Mouse (Mus musculus) testis, adult 2 months (tissue): ENCODE data around the gene Ksr2.

Experiments
- CTCF ChIP-seq: fragments of 200-500 bp; IDR thresholded peaks from 2 replicates; pipeline ENCODE4 v1.5.1; 2012; ENCODE audit warnings: low read depth, mild to moderate bottlenecking, inconsistent platforms, low read length, moderate library complexity; ENCODE audit not compliant: control insufficient read depth, insufficient read depth, insufficient replicate concordance
- POLR2A ChIP-seq: fragments of 200-500 bp; IDR thresholded peaks from 2 replicates; pipeline ENCODE4 v1.6.1; 2012; ENCODE audit warnings: low read depth, mild to moderate bottlenecking, inconsistent platforms, low read length, moderate library complexity; ENCODE audit not compliant: control insufficient read depth

DNA sequence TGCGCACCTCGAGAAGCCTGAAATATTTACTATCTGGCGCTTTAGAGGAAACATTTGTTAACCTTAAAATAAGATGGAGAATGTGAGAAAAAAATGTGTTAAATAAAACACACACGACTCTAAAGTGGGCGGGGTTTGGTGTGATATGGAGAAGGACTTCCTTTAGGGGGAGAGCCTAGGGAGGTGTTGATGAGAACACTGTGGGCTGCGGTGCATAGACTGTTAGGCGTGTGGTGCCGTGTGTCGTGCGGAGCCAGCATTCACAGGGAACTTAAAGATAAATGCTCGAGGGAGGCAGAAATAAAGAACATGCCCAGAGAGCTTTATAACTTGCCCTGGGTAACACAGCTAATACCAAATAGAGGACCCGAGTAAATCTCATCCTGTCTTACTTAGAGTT, 101.6 kb downstream of the Ksr2 start:
- TF ChIP-seq POLR2A (no peak), CTCF (no peak)
